Mouse (Mus musculus): ENCODE measurements around the gene Tia1. TPM values are rescaled to one million over a fixed set of nuclear protein-coding genes. Genes with fewer than 3 reads are reported as not detected.

Gene Tia1
- polyA plus RNA-seq, 1 experiment from 2014 or later: 130 TPM

- ATAC-seq (ENCODE audit: low read depth) (no peak), DNase-seq (ENCODE audit: low spot score) (no peak)
- Histone ChIP-seq H3K27ac (replicated peaks; ENCODE audit: low read depth, low read length) (peak overlapping the region; percentile 24; the same call in 1 of the 2 replicates), H3K4me3 (ENCODE audit: low read depth, low read length) (no peak overlapping the region), H3K4me1 (ENCODE audit: control insufficient read depth, insufficient read depth, low read length) (peaks cover 31% of the 10 kb centered on the region), H3K36me3 (ENCODE audit: control insufficient read depth, insufficient read depth, low read length) (no peaks in the 10 kb centered on the region), H3K27me3 (replicated peaks; ENCODE audit: control insufficient read depth, insufficient read depth, low read length) (no peaks in the 10 kb centered on the region), H3K4me2 (ENCODE audit: low read depth, low read length) (no peak overlapping the region), H3K9ac (ENCODE audit: low read depth, low read length) (no peak overlapping the region; the same call in 1 of the 2 replicates), H3K9me3 (ENCODE audit: control insufficient read depth, low read length) (no peaks in the 10 kb centered on the region)
- WGBS: 64% methylated on average over 9 of the region's 9 CpGs
These were observed 71.6 kb downstream of the Tia1 start for GRCm38 (mm10) chr6:86475462-86476167.

GRCm38 (mm10) chr6:86476931-86477330, 72.9 kb downstream of the Tia1 start:
- Histone ChIP-seq H3K27me3 (replicated peaks; ENCODE audit: control insufficient read depth, insufficient read depth, low read length) (no peaks in the 10 kb centered on the region), H3K4me3 (ENCODE audit: low read depth, low read length) (no peak overlapping the region), H3K4me1 (ENCODE audit: control insufficient read depth, insufficient read depth, low read length) (peaks cover 28% of the 10 kb centered on the region), H3K9me3 (ENCODE audit: control insufficient read depth, low read length) (no peaks in the 10 kb centered on the region), H3K9ac (ENCODE audit: low read depth, low read length) (no peak overlapping the region), H3K27ac (replicated peaks; ENCODE audit: low read depth, low read length) (no peak overlapping the region), H3K4me2 (ENCODE audit: low read depth, low read length) (no peak overlapping the region), H3K36me3 (ENCODE audit: control insufficient read depth, insufficient read depth, low read length) (no peaks in the 10 kb centered on the region)
- ATAC-seq (ENCODE audit: low read depth) (no peak), DNase-seq (ENCODE audit: low spot score) (no peak)
- WGBS: 79% methylated on average over 5 of the region's 5 CpGs

DNA sequence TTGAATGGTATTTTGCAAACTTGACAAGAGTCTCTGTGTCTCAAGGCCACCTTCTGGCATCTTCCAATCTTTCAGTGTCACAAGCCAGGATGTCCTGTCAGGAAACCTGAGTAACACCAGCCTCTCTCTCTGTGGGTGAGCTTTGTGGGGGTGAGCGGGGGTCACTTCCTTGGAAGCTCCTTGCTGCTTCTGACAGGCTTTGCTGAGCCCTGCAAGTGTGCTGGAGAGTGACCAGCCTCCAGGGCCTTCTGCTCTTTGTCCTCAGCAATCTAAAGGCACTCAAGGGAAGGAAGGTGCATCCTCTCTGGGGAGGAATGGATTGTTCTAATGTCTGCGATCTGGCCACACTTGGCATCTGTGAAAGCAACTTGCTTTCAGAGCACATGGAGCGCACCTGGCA, 75.3 kb downstream of the Tia1 start:
- 36% methylated on average over 3 of the region's 3 CpGs for WGBS
- Histone ChIP-seq H3K27ac (replicated peaks; ENCODE audit: low read depth, low read length) (peak overlapping the region; percentile 86), H3K9me3 (ENCODE audit: control insufficient read depth, low read length) (no peaks in the 10 kb centered on the region), H3K9ac (ENCODE audit: low read depth, low read length) (no peak overlapping the region), H3K27me3 (replicated peaks; ENCODE audit: control insufficient read depth, insufficient read depth, low read length) (no peaks in the 10 kb centered on the region), H3K4me3 (ENCODE audit: low read depth, low read length) (no peak overlapping the region), H3K4me2 (ENCODE audit: low read depth, low read length) (no peak overlapping the region), H3K36me3 (ENCODE audit: control insufficient read depth, insufficient read depth, low read length) (no peaks in the 10 kb centered on the region), H3K4me1 (ENCODE audit: control insufficient read depth, insufficient read depth, low read length) (peaks cover 22% of the 10 kb centered on the region)
- ATAC-seq (ENCODE audit: low read depth) (no peak), DNase-seq (ENCODE audit: low spot score) (peak; percentile 50)

- no peaks in the 10 kb centered on the region for H3K36me3 ChIP-seq (ENCODE audit: control insufficient read depth, insufficient read depth, low read length)
- H3K4me3 ChIP-seq (ENCODE audit: low read depth, low read length): no peak overlapping the region
- no peak overlapping the region for H3K9ac ChIP-seq (ENCODE audit: low read depth, low read length)
- DNase-seq (ENCODE audit: low spot score): no peak
- no peak for ATAC-seq (ENCODE audit: low read depth)
- peak overlapping the region; percentile 86 for H3K27ac ChIP-seq (replicated peaks; ENCODE audit: low read depth, low read length)
- peak overlapping the region; percentile 38; the same call in 1 of the 2 replicates for H3K4me2 ChIP-seq (ENCODE audit: low read depth, low read length)
- H3K27me3 ChIP-seq (replicated peaks; ENCODE audit: control insufficient read depth, insufficient read depth, low read length): no peaks in the 10 kb centered on the region
- no peaks in the 10 kb centered on the region for H3K9me3 ChIP-seq (ENCODE audit: control insufficient read depth, low read length)
- peaks cover 22% of the 10 kb centered on the region for H3K4me1 ChIP-seq (ENCODE audit: control insufficient read depth, insufficient read depth, low read length)
These were observed 75.8 kb downstream of the Tia1 start for GRCm38 (mm10) chr6:86479816-86480188.

DNA sequence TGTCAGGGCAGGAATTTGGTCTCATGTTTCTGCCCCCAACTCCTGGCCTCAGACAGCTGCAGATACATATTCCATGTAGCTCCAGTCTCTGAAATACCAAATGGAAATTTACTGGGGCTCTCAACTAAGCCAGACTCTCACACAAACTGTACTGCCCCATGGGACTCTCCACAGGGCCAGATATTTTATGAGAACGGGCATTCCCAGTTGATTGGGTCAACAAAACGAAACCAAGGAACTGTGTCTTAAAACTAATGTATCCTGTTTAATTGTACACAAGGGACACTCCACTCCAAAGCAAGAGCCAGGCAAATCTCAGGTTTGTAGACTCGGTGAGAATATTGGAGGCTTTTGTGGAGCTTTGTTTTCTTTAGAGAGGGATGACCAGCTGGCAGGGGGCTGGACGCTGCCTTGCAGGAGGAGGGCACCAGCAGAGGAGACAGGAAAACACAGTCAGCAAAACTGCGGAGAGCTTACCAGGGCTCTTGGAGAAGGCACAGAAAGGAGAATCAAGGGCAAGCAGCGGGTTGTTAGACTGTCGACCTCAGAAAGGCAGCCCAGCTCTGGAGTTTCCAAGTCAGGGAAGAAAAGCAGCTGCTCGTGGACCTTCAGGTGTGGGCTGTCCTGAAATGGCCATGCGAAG, 76.3 kb downstream of the Tia1 start:
- peak overlapping the region; percentile 38 for H3K4me2 ChIP-seq (ENCODE audit: low read depth, low read length)
- ATAC-seq (ENCODE audit: low read depth) (peak; percentile 76), DNase-seq (ENCODE audit: low spot score) (peak; percentile 89)
- peaks cover 22% of the 10 kb centered on the region for H3K4me1 ChIP-seq (ENCODE audit: control insufficient read depth, insufficient read depth, low read length)
- H3K27me3 ChIP-seq (replicated peaks; ENCODE audit: control insufficient read depth, insufficient read depth, low read length): no peaks in the 10 kb centered on the region
- H3K27ac ChIP-seq (replicated peaks; ENCODE audit: low read depth, low read length): peak overlapping the region; percentile 86
- 23% methylated on average over 8 of the region's 9 CpGs for WGBS
- no peaks in the 10 kb centered on the region for H3K36me3 ChIP-seq (ENCODE audit: control insufficient read depth, insufficient read depth, low read length)
- H3K9ac ChIP-seq (ENCODE audit: low read depth, low read length): peak overlapping the region; percentile 45
- H3K9me3 ChIP-seq (ENCODE audit: control insufficient read depth, low read length): no peaks in the 10 kb centered on the region
- H3K4me3 ChIP-seq (ENCODE audit: low read depth, low read length): 0 out of 2 replicates have a peak overlapping the region, but pooled peaks have one; percentile 5

GRCm38 (mm10) chr6:86481871-86482270, 77.9 kb downstream of the Tia1 start:
- WGBS: 94% methylated on average over 5 of the region's 5 CpGs
- no peak overlapping the region for H3K27ac ChIP-seq (replicated peaks; ENCODE audit: low read depth, low read length)
- no peak overlapping the region for H3K9ac ChIP-seq (ENCODE audit: low read depth, low read length)
- H3K4me2 ChIP-seq (ENCODE audit: low read depth, low read length): no peak overlapping the region
- H3K9me3 ChIP-seq (ENCODE audit: control insufficient read depth, low read length): no peaks in the 10 kb centered on the region
- ATAC-seq (ENCODE audit: low read depth) (no peak), DNase-seq (ENCODE audit: low spot score) (no peak)
- no peaks in the 10 kb centered on the region for H3K36me3 ChIP-seq (ENCODE audit: control insufficient read depth, insufficient read depth, low read length)
- H3K4me3 ChIP-seq (ENCODE audit: low read depth, low read length): no peak overlapping the region
- no peaks in the 10 kb centered on the region for H3K27me3 ChIP-seq (replicated peaks; ENCODE audit: control insufficient read depth, insufficient read depth, low read length)
- H3K4me1 ChIP-seq (ENCODE audit: control insufficient read depth, insufficient read depth, low read length): peaks cover 22% of the 10 kb centered on the region

Other genes starting within 250 kb of the Tia1 start
- gene Tgfa, start 209.0 kb upstream of the Tia1 start, polyA plus RNA-seq (2014; fragmentation: Nextera tagmentation; extraction: Ambion mirVana): 4.5 and 5.2 TPM in 2 replicates
- gene Fam136a, start 38.6 kb upstream of the Tia1 start, polyA plus RNA-seq (2014; fragmentation: Nextera tagmentation; extraction: Ambion mirVana): 118 and 124 TPM in 2 replicates
- 561 and 600 TPM in 2 replicates for gene Snrpg, start 32.9 kb upstream of the Tia1 start, polyA plus RNA-seq (2014; fragmentation: Nextera tagmentation; extraction: Ambion mirVana)
- 80.5 and 95.2 TPM in 2 replicates for gene Pcyox1, start 7.1 kb upstream of the Tia1 start, polyA plus RNA-seq (2014; fragmentation: Nextera tagmentation; extraction: Ambion mirVana)
- not detected in 2 replicates for gene Gm44790, start 22.4 kb downstream of the Tia1 start, polyA plus RNA-seq (2014; fragmentation: Nextera tagmentation; extraction: Ambion mirVana)
- gene C87436, start 34.2 kb downstream of the Tia1 start, polyA plus RNA-seq (2014; fragmentation: Nextera tagmentation; extraction: Ambion mirVana): 22.7 and 23.9 TPM in 2 replicates
- 397 and 402 TPM in 2 replicates for gene Pcbp1, start 122.1 kb downstream of the Tia1 start, polyA plus RNA-seq (2014; fragmentation: Nextera tagmentation; extraction: Ambion mirVana)
- 37.1 and 74.1 TPM in 2 replicates for gene Asprv1, start 223.9 kb downstream of the Tia1 start, polyA plus RNA-seq (2014; fragmentation: Nextera tagmentation; extraction: Ambion mirVana)

Measured in embryonic facial prominence, embryonic 14.5 days (tissue).